13 mouse cellular contexts compared by ENCODE assay signal in genomic region chr7:29986101-29986500, GRCm38 (mm10). TPM values are rescaled to one million over a fixed set of nuclear protein-coding genes. Genes with fewer than 3 reads are reported as not detected.
DNase-seq lines count a peak whose midpoint lies in the region; ATAC-seq and TF ChIP-seq lines count a peak whose summit lies in the region.
"Had no signal": no experiment of that assay in that cellular context is flagged by ENCODE, and none has a peak within 500 bp of the region (broad histone marks: within the 10 kb centered on the region; RNA-seq: fewer than 3 reads in every experiment).

No protein-coding gene starts in this region.

- no peaks in the 10 kb centered on the region for H3K9me3 ChIP-seq in kidney, embryonic 14.5 days (ENCODE audit: control insufficient read depth, low read length)
- H3K9me3 ChIP-seq in stomach, embryonic 16.5 days (replicated peaks; ENCODE audit: control insufficient read depth, low read length), result no peaks in the 10 kb centered on the region
- no peaks in the 10 kb centered on the region for H3K9me3 ChIP-seq in forebrain, postnatal 0 days (ENCODE audit: low read length)
- H3K9me3 ChIP-seq: forebrain, embryonic 15.5 days had no signal

- H3K27ac ChIP-seq in gastrocnemius, adult 2 months, result peak overlapping the region; percentile 38
- H3K27ac ChIP-seq in kidney, embryonic 14.5 days (ENCODE audit: low read depth, low read length), result no peak overlapping the region
- H3K27ac ChIP-seq in stomach, embryonic 16.5 days (ENCODE audit: low read length), result peak overlapping the region; percentile 20
- H3K27ac ChIP-seq in forebrain, postnatal 0 days (ENCODE audit: low read depth, low read length), result no peak overlapping the region
- H3K27ac ChIP-seq: forebrain, embryonic 15.5 days; layer of hippocampus, adult 2 months had no signal

- H3K4me3 ChIP-seq in gastrocnemius, adult 2 months, result peak overlapping the region; percentile 96; the same call in 1 of the 2 replicates
- no peak overlapping the region for H3K4me3 ChIP-seq in kidney, embryonic 14.5 days (ENCODE audit: low read length)
- no peak overlapping the region for H3K4me3 ChIP-seq in stomach, embryonic 16.5 days (replicated peaks; ENCODE audit: low read length)
- no peak overlapping the region for H3K4me3 ChIP-seq in forebrain, postnatal 0 days (ENCODE audit: low read depth, low read length)
- H3K4me3 ChIP-seq: forebrain, embryonic 15.5 days; layer of hippocampus, adult 2 months had no signal

- no peaks in the 10 kb centered on the region for H3K27me3 ChIP-seq in kidney, embryonic 14.5 days (ENCODE audit: control insufficient read depth, insufficient read depth, low read length)
- H3K27me3 ChIP-seq in stomach, embryonic 16.5 days (ENCODE audit: control insufficient read depth, insufficient read depth, low read length), result no peaks in the 10 kb centered on the region
- no peaks in the 10 kb centered on the region for H3K27me3 ChIP-seq in forebrain, postnatal 0 days (ENCODE audit: insufficient read depth, low read length)
- H3K27me3 ChIP-seq: forebrain, embryonic 15.5 days had no signal

- intact Hi-C loops in gastrocnemius, adult 2 months (cut with DNase I), result no loop called here

- no peak for DNase-seq in gastrocnemius, adult 2 months
- DNase-seq in gastrocnemius, adult 18-20 months (ENCODE audit: low spot score), result no peak
- peak; percentile 53 to 57 for DNase-seq in kidney, adult 8-10 months
- peak; percentile 53 to 71 for DNase-seq in kidney, postnatal 36 days
- DNase-seq in forebrain, postnatal 0 days, result no peak
- DNase-seq in urinary bladder, postnatal 14 days (ENCODE audit: low spot score), result no peak
- DNase-seq: adrenal gland, postnatal 10 days; cerebellum, postnatal 36 days; gastrocnemius, postnatal 36 days had no signal

- WGBS in kidney, embryonic 14.5 days, result 95% methylated on average over 8 of the region's 8 CpGs
- 63% methylated on average over 8 of the region's 8 CpGs for WGBS in stomach, embryonic 16.5 days
- 92% methylated on average over 8 of the region's 8 CpGs for WGBS in forebrain, postnatal 0 days

- H3K4me2 ChIP-seq in kidney, embryonic 14.5 days (replicated peaks; ENCODE audit: low read depth, low read length), result no peak overlapping the region
- H3K4me2 ChIP-seq in stomach, embryonic 16.5 days (ENCODE audit: low read depth, low read length), result peak overlapping the region; percentile 73
- H3K4me2 ChIP-seq in forebrain, postnatal 0 days (ENCODE audit: low read depth), result no peak overlapping the region
- H3K4me2 ChIP-seq: forebrain, embryonic 15.5 days had no signal

- H3K4me1 ChIP-seq in kidney, embryonic 14.5 days (ENCODE audit: control insufficient read depth, insufficient read depth, low read length), result peaks cover 14% of the 10 kb centered on the region; the same call in 1 of the 2 replicates
- H3K4me1 ChIP-seq in stomach, embryonic 16.5 days (ENCODE audit: control insufficient read depth, insufficient read depth, low read length), result peaks cover 18% of the 10 kb centered on the region
- H3K4me1 ChIP-seq in forebrain, postnatal 0 days (ENCODE audit: insufficient read depth), result peaks cover 11% of the 10 kb centered on the region; the same call in 1 of the 2 replicates

- no peak overlapping the region for H3K9ac ChIP-seq in kidney, embryonic 14.5 days (ENCODE audit: low read depth, low read length)
- no peak overlapping the region for H3K9ac ChIP-seq in stomach, embryonic 16.5 days (ENCODE audit: low read length)
- H3K9ac ChIP-seq in forebrain, postnatal 0 days, result no peak overlapping the region
- H3K9ac ChIP-seq: forebrain, embryonic 15.5 days had no signal

- H3K36me3 ChIP-seq in kidney, embryonic 14.5 days (ENCODE audit: control insufficient read depth, insufficient read depth, low read length), result peaks cover 44% of the 10 kb centered on the region
- peaks cover 23% of the 10 kb centered on the region; the same call in 1 of the 2 replicates for H3K36me3 ChIP-seq in stomach, embryonic 16.5 days (ENCODE audit: control insufficient read depth, insufficient read depth, low read length)
- H3K36me3 ChIP-seq in forebrain, postnatal 0 days (ENCODE audit: insufficient read depth), result peaks cover 11% of the 10 kb centered on the region

- ATAC-seq in kidney, embryonic 14.5 days (ENCODE audit: low FRiP score, low TSS enrichment), result no peak
- no peak for ATAC-seq in stomach, embryonic 16.5 days (ENCODE audit: insufficient read depth, low FRiP score)
- no peak for ATAC-seq in forebrain, postnatal 0 days
- ATAC-seq: forebrain, embryonic 15.5 days had no signal

- TF ChIP-seq CTCF in gastrocnemius, adult 2 months (IDR thresholded peaks at IDR 0.05), result no peak
- TF ChIP-seq CTCF in forebrain, postnatal 0 days (IDR thresholded peaks at IDR 0.05; ENCODE audit: low read depth), result no peak

RNA-seq across cellular contexts. Expression of gene Zfp568, which starts 2.3 kb away (rescaled TPM):
- 10 to 100 TPM; 12.8 to 16.1 TPM for total RNA-seq in gastrocnemius, adult 2 months (2021)
- 10 to 100 TPM; 11.0 to 16.9 TPM for total RNA-seq in gastrocnemius, adult 18-20 months (2021)
- polyA plus RNA-seq in kidney, embryonic 14.5 days (2014; fragmentation: Nextera tagmentation; extraction: Ambion mirVana), result 13.4 and 26.6 TPM in 2 replicates
- 14.0 and 14.9 TPM in 2 replicates for polyA plus RNA-seq in stomach, embryonic 16.5 days (2015; fragmentation: Nextera tagmentation; extraction: Ambion mirVana)
- 5.9 and 7.3 TPM in 2 replicates for total RNA-seq in forebrain, postnatal 0 days (2014; rRNA removed)
- 0.72 and 2.1 TPM in 2 replicates for polyA plus RNA-seq in forebrain, postnatal 0 days (2015; fragmentation: Nextera tagmentation; extraction: Ambion mirVana)

RNA-seq across cellular contexts. Expression of gene Zfp74, which starts 32.2 kb away (rescaled TPM):
- 1 to 10 TPM; 5.7 to 6.6 TPM for total RNA-seq in gastrocnemius, adult 2 months (2021)
- total RNA-seq in gastrocnemius, adult 18-20 months (2021), result 1 to 10 TPM; 5.4 to 6.4 TPM
- 7.2 and 11.0 TPM in 2 replicates for polyA plus RNA-seq in kidney, embryonic 14.5 days (2014; fragmentation: Nextera tagmentation; extraction: Ambion mirVana)
- polyA plus RNA-seq in stomach, embryonic 16.5 days (2015; fragmentation: Nextera tagmentation; extraction: Ambion mirVana), result 8.1 and 8.8 TPM in 2 replicates
- 11.9 and 14.4 TPM in 2 replicates for total RNA-seq in forebrain, postnatal 0 days (2014; rRNA removed)
- 6.6 and 15.8 TPM in 2 replicates for polyA plus RNA-seq in forebrain, postnatal 0 days (2015; fragmentation: Nextera tagmentation; extraction: Ambion mirVana)

Comparison
In these comparisons a context has a peak if more than half of its experiments do, and no peak if none do; other contexts are left out.
1. DNase-seq: peak in kidney, adult 8-10 months (2 of 2) and kidney, postnatal 36 days (2 of 2); none in gastrocnemius, adult 2 months (single experiment), gastrocnemius, adult 18-20 months (single experiment), forebrain, postnatal 0 days (single experiment) and urinary bladder, postnatal 14 days (single experiment).
2. H3K27ac ChIP-seq: peak in gastrocnemius, adult 2 months (single experiment) and stomach, embryonic 16.5 days (single experiment); none in kidney, embryonic 14.5 days (single experiment) and forebrain, postnatal 0 days (single experiment).